Mouse (Mus musculus) liver, embryonic 14.5 days (tissue): ENCODE results near the gene Pnmal1. TPM values are rescaled to one million over a fixed set of nuclear protein-coding genes. Genes with fewer than 3 reads are reported as not detected.

ENCODE experiments used
- ATAC-seq: fragments of 200-750 bp; cut with Nextera tagmentation; 2 replicates; pipeline ENCODE4 v1.8.0; 2017; ENCODE audit warnings: moderate number of reproducible peaks, mild to moderate bottlenecking, moderate library complexity; ENCODE audit not compliant: insufficient read depth
- DNase-seq, 3 experiments: peaks; one replicate each; pipeline ENCODE4 v3.0.0-alpha.2; 2012 to 2013; ENCODE audit warnings: low read depth in 3 of 3, low spot score in 3 of 3
- H3K27ac ChIP-seq: fragments of 300-500 bp; sonication (generic); 2 replicates; pipeline ENCODE4 v1.5.1; 2014; ENCODE audit warnings: moderate library complexity, mild to moderate bottlenecking, control low read depth, inconsistent platforms
- H3K27me3 ChIP-seq: fragments of 300-500 bp; sonication (generic); 2 replicates; pipeline ENCODE4 v1.6.1; 2014; ENCODE audit warnings: mild to moderate bottlenecking, low read length, moderate library complexity; ENCODE audit not compliant: control insufficient read depth, insufficient read depth
- H3K36me3 ChIP-seq: fragments of 300-500 bp; sonication (generic); replicated peaks from 2 replicates; pipeline ENCODE4 v1.6.1; 2014; ENCODE audit warnings: low read depth; ENCODE audit not compliant: control insufficient read depth, insufficient read depth
- H3K4me1 ChIP-seq, 2 experiments: fragments of 200-500 bp in 1 of 2; fragments of 300-500 bp in 1 of 2; sonication (generic) in 1 of 2; replicated peaks; 2 replicates each; pipeline ENCODE4 v1.6.1; 2012 to 2014; ENCODE audit warnings: antibody characterized with exemption in 1 of 2, inconsistent platforms in 1 of 2, low read length in 1 of 2; ENCODE audit not compliant: control insufficient read depth in 2 of 2, insufficient read depth in 2 of 2
- H3K4me2 ChIP-seq: fragments of 300-500 bp; sonication (generic); 2 replicates; pipeline ENCODE4 v1.6.1; 2014; ENCODE audit warnings: low read depth, mild to moderate bottlenecking, control low read depth, moderate library complexity
- H3K4me3 ChIP-seq, 2 experiments: fragments of 200-500 bp in 1 of 2; fragments of 300-500 bp in 1 of 2; sonication (generic) in 1 of 2; 2 replicates each; pipeline ENCODE4 v1.5.1; 2012 to 2014; ENCODE audit warnings: low read depth in 2 of 2, low read length in 2 of 2, mild to moderate bottlenecking in 2 of 2, control low read depth in 1 of 2, inconsistent platforms in 1 of 2, moderate library complexity in 1 of 2; ENCODE audit not compliant: insufficient read depth in 1 of 2
- H3K9ac ChIP-seq: fragments of 300-500 bp; sonication (generic); replicated peaks from 2 replicates; pipeline ENCODE4 v1.6.1; 2014; ENCODE audit warnings: mild to moderate bottlenecking, control low read depth, moderate library complexity
- H3K9me3 ChIP-seq: fragments of 300-500 bp; sonication (generic); 2 replicates; pipeline ENCODE4 v1.6.1; 2016; ENCODE audit warnings: low read length, mixed read lengths; ENCODE audit not compliant: control insufficient read depth
- CTCF ChIP-seq: IDR thresholded peaks from 2 replicates; pipeline ENCODE4 v1.5.1; 2016; ENCODE audit warnings: antibody characterized with exemption, low read depth, control low read depth
- EP300 ChIP-seq: IDR thresholded peaks from 2 replicates; pipeline ENCODE4 v1.6.1; 2016; ENCODE audit warnings: antibody characterized with exemption, low read depth
- whole genome bisulfite sequencing: fragments of 180-500 bp; shearing (Covaris S2); extraction: QIAGEN DNeasy Blood & Tissue Kit; methylation state at CpG from one replicate; pipeline ENCODE4 v1.1.7; 2014; ENCODE audit not compliant: insufficient replicate concordance; 5-methylcytosine and 5-hydroxymethylcytosine counted together
- polyA plus RNA-seq, 2 experiments: library from polyadenylated mRNA; depleted of rRNA in 1 of 2; stranded (reverse) in 1 of 2; unstranded in 1 of 2; fragments of >200 nt; fragmentation: Nextera tagmentation in 1 of 2; extraction: Ambion mirVana in 1 of 2; gene quantifications; 2 replicates each; pipeline versions ENCODE4 v1.2.1 to v1.2.3; 2012 to 2014

The Pnmal1 gene
- polyA plus RNA-seq, 2 experiments, result 0.01 to 0.03 TPM

DNA sequence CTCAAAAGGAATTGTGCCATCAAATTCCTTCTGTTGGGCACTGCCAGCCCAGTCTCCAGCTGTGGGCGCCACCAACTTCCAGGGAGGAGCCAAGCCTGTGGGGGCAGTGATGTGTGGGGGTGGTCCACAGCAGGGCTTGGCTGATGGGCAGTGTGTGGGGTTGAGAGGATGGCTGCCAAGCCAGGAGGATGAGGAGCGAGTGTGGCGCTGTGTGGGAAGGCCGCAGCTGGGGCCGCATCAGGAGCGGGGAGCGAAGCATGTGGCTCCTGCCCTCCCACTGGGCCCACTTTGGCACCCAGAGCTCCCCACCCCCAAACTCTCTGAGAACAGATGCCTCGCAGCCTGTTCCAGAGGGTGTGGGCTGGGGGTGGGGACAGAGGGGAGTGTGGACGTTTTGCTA, 41.5 kb upstream of the Pnmal1 start:
- ATAC-seq (no peak), DNase-seq (no peak)
- Histone ChIP-seq H3K4me1 (peaks cover 15 to 27% of the 10 kb centered on the region in 2 experiments), H3K9ac (no peak overlapping the region), H3K9me3 (no peaks in the 10 kb centered on the region), H3K4me3 (no peak overlapping the region), H3K27me3 (no peaks in the 10 kb centered on the region), H3K36me3 (peaks cover 40% of the 10 kb centered on the region), H3K27ac (no peak overlapping the region), H3K4me2 (no peak overlapping the region)
- no peak for TF ChIP-seq CTCF
- no peak for TF ChIP-seq EP300
- 93% methylated on average over 9 of the region's 9 CpGs for WGBS

DNA sequence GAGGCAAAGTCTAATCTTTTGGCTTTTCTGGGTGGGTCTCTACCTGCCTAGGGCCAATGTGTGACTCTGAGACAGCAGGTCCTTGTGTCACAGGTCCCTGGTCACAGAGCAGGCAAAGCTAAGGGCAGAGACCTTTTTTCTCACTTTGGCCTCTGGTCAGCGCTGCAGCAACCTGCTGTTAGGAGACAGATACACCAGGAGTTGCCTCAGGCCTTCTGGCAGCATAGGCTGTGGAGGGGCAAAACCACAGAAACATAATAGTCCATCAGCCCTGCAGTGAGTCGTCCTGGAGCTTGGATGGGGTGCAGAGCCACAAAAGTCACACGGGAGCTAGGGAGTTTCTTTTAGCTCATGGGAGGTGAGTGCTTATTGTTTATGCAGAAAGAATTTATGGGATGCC, 40.8 kb upstream of the Pnmal1 start:
- no peak for DNase-seq
- TF ChIP-seq EP300 (no peak), CTCF (no peak)
- Histone ChIP-seq H3K9me3 (no peaks in the 10 kb centered on the region), H3K27ac (no peak overlapping the region), H3K36me3 (peaks cover 40% of the 10 kb centered on the region), H3K4me1 (peaks cover 15 to 27% of the 10 kb centered on the region in 2 experiments), H3K4me2 (no peak overlapping the region), H3K27me3 (no peaks in the 10 kb centered on the region), H3K9ac (no peak overlapping the region), H3K4me3 (no peak overlapping the region)
- ATAC-seq, result no peak
- 75% methylated on average over 3 of the region's 3 CpGs for WGBS

- 49% methylated on average over 13 of the region's 13 CpGs for WGBS
- ATAC-seq (no peak), DNase-seq (peak in 1 of 3 experiments; percentile 54)
- Histone ChIP-seq H3K4me2 (no peak overlapping the region), H3K27me3 (no peaks in the 10 kb centered on the region), H3K9me3 (no peaks in the 10 kb centered on the region), H3K4me1 (peaks cover 15 to 28% of the 10 kb centered on the region in 2 experiments), H3K27ac (no peak overlapping the region), H3K36me3 (peaks cover 37% of the 10 kb centered on the region), H3K9ac (no peak overlapping the region), H3K4me3 (no peak overlapping the region)
- TF ChIP-seq CTCF (no peak), EP300 (peak; percentile 57)
Measured at GRCm38 (mm10) chr7:16919395-16920149, 39.9 kb upstream of the Pnmal1 start.

DNA sequence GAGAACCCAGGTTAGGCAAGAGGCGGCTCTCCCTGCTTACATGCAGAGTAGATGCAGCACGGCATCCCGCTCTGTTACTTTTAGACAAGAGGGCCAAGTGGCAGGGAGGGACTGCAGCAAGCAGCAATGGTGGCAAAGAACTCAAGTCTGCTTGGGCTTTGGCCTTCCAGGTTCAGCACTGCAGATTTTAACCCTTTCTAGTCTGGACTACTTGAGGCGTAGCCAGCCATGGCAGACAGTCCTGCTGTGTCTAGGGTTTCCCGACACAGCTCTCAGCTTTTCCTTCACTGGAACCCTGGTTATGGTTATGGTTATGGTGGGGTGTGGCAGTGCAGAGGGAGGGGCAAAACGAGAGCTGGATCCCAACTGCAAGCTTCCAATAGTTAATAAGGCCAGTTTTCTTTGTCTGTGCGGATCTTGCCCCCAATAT, 39.3 kb upstream of the Pnmal1 start:
- TF ChIP-seq EP300, result no peak
- TF ChIP-seq CTCF, result no peak
- Histone ChIP-seq H3K27ac (no peak overlapping the region), H3K9ac (no peak overlapping the region)

GRCm38 (mm10) chr7:16920818-16921791, 38.4 kb upstream of the Pnmal1 start:
- peak overlapping the region in 1 of 2 experiments; percentile 92; a peak in 1 of 4 replicates for H3K4me3 ChIP-seq
- no peaks in the 10 kb centered on the region for H3K9me3 ChIP-seq
- no peaks in the 10 kb centered on the region for H3K27me3 ChIP-seq
- DNase-seq (no peak), ATAC-seq (no peak)
- H3K9ac ChIP-seq, result peak overlapping the region; percentile 25; the same call in 1 of the 2 replicates
- 71% methylated on average over 21 of the region's 21 CpGs for WGBS
- peaks cover 28% of the 10 kb centered on the region for H3K36me3 ChIP-seq
- H3K4me2 ChIP-seq, result peak overlapping the region; percentile 68
- H3K4me1 ChIP-seq, result peaks cover 17 to 32% of the 10 kb centered on the region in 2 experiments
- H3K27ac ChIP-seq, result no peak overlapping the region
- TF ChIP-seq CTCF (no peak), EP300 (no peak)

More for the DNA sequence above, 39.3 kb upstream of the Pnmal1 start:
- H3K36me3 ChIP-seq, result peaks cover 32% of the 10 kb centered on the region
- DNase-seq (no peak), ATAC-seq (no peak)
- H3K4me3 ChIP-seq, result no peak overlapping the region
- no peaks in the 10 kb centered on the region for H3K27me3 ChIP-seq
- no peak overlapping the region for H3K4me2 ChIP-seq
- H3K4me1 ChIP-seq, result peaks cover 17 to 32% of the 10 kb centered on the region in 2 experiments
- no peaks in the 10 kb centered on the region for H3K9me3 ChIP-seq
- 83% methylated on average over 7 of the region's 7 CpGs for WGBS
